Mouse (Mus musculus) heart, adult 2 months (tissue): ENCODE data around the gene Fam129b.

Experiments
- CTCF ChIP-seq: fragments of 200-600 bp; IDR thresholded peaks from 2 replicates; pipeline ENCODE4 v1.8.1; 2022; ENCODE audit warnings: antibody characterized with exemption, mild to moderate bottlenecking, moderate library complexity
- EP300 ChIP-seq: fragments of 200-500 bp; IDR thresholded peaks from 2 replicates; pipeline ENCODE4 v1.6.1; 2011; ENCODE audit warnings: low read depth, low read length, control low read depth; ENCODE audit not compliant: insufficient read depth
- POLR2A ChIP-seq: fragments of 200-500 bp; IDR thresholded peaks from 2 replicates; pipeline ENCODE4 v1.6.1; 2011; ENCODE audit warnings: mild to moderate bottlenecking, low read depth, low read length, control low read depth; ENCODE audit not compliant: insufficient read depth

DNA sequence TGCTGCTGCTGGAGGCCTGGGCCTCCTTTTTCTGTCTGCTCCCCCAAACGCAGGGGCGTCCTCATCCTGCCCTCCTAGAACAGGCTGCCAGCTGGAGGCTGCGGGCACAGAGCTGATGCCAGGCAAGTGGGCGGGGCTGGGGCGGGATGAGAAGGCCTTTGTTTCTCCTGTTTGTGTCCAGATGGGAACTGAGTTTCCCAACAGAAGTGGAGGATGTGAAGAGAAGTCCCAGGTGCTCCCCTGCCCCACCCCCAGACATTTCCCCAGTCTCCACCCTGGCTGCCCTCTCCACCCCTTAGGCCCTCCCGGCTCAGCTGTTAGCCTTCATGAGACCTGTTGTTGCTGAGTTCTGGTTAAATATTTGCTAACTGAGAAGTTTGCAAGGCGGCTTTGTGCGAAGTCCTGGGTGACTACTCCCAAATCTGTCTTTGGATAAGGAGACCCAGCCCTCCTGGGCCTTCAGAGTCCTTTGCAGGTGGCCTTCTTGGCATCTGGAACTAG is 19.7 kb downstream of the Fam129b start:
- TF ChIP-seq POLR2A (no peak), CTCF (no peak), EP300 (no peak)
